Mouse (Mus musculus): Measurements from ENCODE around the gene Riox2.
A peak's percentile ranks its signal among the peaks of the same experiment; 100 is the strongest.
"Not testable (repeated sequence)": the region's sequence is repeated elsewhere in the genome, so short reads cannot be mapped to it uniquely, and the experiment has no call there.

Riox2 gene

GRCm38 (mm10) chr16:59471637-59472278 is at the start of gene Riox2:
Gene Riox2, plus strand, starts transcription at chr16:59471775.
- peak; percentile 88 for DNase-seq (ENCODE audit: low spot score)

GRCm38 (mm10) chr16:59427960-59428359 is 43.6 kb upstream of the Riox2 start:
- DNase-seq (ENCODE audit: low spot score), result no peak

GRCm38 (mm10) chr16:59433181-59433580 is 38.4 kb upstream of the Riox2 start:
- DNase-seq (ENCODE audit: low spot score), result no peak

- DNase-seq (ENCODE audit: low spot score), result no peak
Measured at GRCm38 (mm10) chr16:59444880-59445559, 26.6 kb upstream of the Riox2 start.

- DNase-seq (ENCODE audit: low spot score), result no peak
Measured at GRCm38 (mm10) chr16:59448181-59448580, 23.4 kb upstream of the Riox2 start.

- no peak for DNase-seq (ENCODE audit: low spot score)
Measured at GRCm38 (mm10) chr16:59449092-59449491, 22.5 kb upstream of the Riox2 start.

- no peak for DNase-seq (ENCODE audit: low spot score)
Measured at GRCm38 (mm10) chr16:59451813-59452212, 19.8 kb upstream of the Riox2 start.

GRCm38 (mm10) chr16:59459259-59459861 is 12.2 kb upstream of the Riox2 start:
- DNase-seq (ENCODE audit: low spot score), result not testable (repeated sequence)

- DNase-seq (ENCODE audit: low spot score), result no peak
Measured at GRCm38 (mm10) chr16:59463567-59463966, 8.0 kb upstream of the Riox2 start.

- no peak for DNase-seq (ENCODE audit: low spot score)
Measured at GRCm38 (mm10) chr16:59463973-59464372, 7.6 kb upstream of the Riox2 start.

- DNase-seq (ENCODE audit: low spot score), result no peak
Measured at GRCm38 (mm10) chr16:59469846-59470245, 1.7 kb upstream of the Riox2 start.

- DNase-seq (ENCODE audit: low spot score), result no peak
Measured at GRCm38 (mm10) chr16:59472546-59472945, 971 bp downstream of the Riox2 start.

GRCm38 (mm10) chr16:59474788-59475187 is 3.2 kb downstream of the Riox2 start:
- DNase-seq (ENCODE audit: low spot score), result no peak

- no peak for DNase-seq (ENCODE audit: low spot score)
Measured at GRCm38 (mm10) chr16:59477955-59478354, 6.4 kb downstream of the Riox2 start.

- DNase-seq (ENCODE audit: low spot score), result no peak
Measured at GRCm38 (mm10) chr16:59487239-59487638, 15.7 kb downstream of the Riox2 start.

- DNase-seq (ENCODE audit: low spot score), result no peak
Measured at GRCm38 (mm10) chr16:59487975-59488548, 16.5 kb downstream of the Riox2 start.

GRCm38 (mm10) chr16:59493199-59493598 is 21.6 kb downstream of the Riox2 start:
- DNase-seq (ENCODE audit: low spot score), result no peak

GRCm38 (mm10) chr16:59497947-59498346 is 26.4 kb downstream of the Riox2 start:
- DNase-seq (ENCODE audit: low spot score), result no peak

- no peak for DNase-seq (ENCODE audit: low spot score)
Measured at GRCm38 (mm10) chr16:59499180-59499579, 27.6 kb downstream of the Riox2 start.

GRCm38 (mm10) chr16:59509830-59510229 is 38.3 kb downstream of the Riox2 start:
- DNase-seq (ENCODE audit: low spot score), result no peak

GRCm38 (mm10) chr16:59515169-59515568 is 43.6 kb downstream of the Riox2 start:
- DNase-seq (ENCODE audit: low spot score), result no peak

- no peak for DNase-seq (ENCODE audit: low spot score)
Measured at GRCm38 (mm10) chr16:59516965-59517364, 45.4 kb downstream of the Riox2 start.
